Comparison of ENCODE assay signal across 7 mouse cellular contexts in genomic region chr1:90650781-90651437, GRCm38 (mm10). TPM values are rescaled to one million over a fixed set of nuclear protein-coding genes. Genes with fewer than 3 reads are reported as not detected.
DNase-seq lines count a peak whose midpoint lies in the region; ATAC-seq and TF ChIP-seq lines count a peak whose summit lies in the region.

No protein-coding gene starts in this region.

- no peak overlapping the region for H3K4me3 ChIP-seq in kidney, adult 2 months (ENCODE audit: insufficient read depth, low read depth, low read length)
- H3K4me3 ChIP-seq in limb, embryonic 10.5 days = no peak overlapping the region
- no peak overlapping the region for H3K4me3 ChIP-seq in midbrain, embryonic 13.5 days (replicated peaks)

- DNase-seq in adrenal gland, adult 8-10 months = peak; percentile 41
- peak; percentile 83 for DNase-seq in embryo, embryonic 9.5 days (ENCODE audit: extremely low spot score)
- peak; percentile 71 to 87 for DNase-seq in heart, adult 18-20 months
- DNase-seq in kidney, adult 2 months = peak; percentile 71
- peak; percentile 86 for DNase-seq in limb, embryonic 10.5 days (ENCODE audit: low spot score)
- peak; percentile 43 to 71 for DNase-seq in spleen, postnatal 4 days (ENCODE audit: low spot score in 2 of 2)

- H3K9me3 ChIP-seq in limb, embryonic 10.5 days (replicated peaks) = no peaks in the 10 kb centered on the region
- no peaks in the 10 kb centered on the region for H3K9me3 ChIP-seq in midbrain, embryonic 13.5 days

- no peak overlapping the region for H3K9ac ChIP-seq in midbrain, embryonic 13.5 days (replicated peaks)

- TF ChIP-seq CTCF in kidney, adult 2 months (conservative IDR thresholded peaks at IDR 0.05; ENCODE audit: insufficient read depth, insufficient read length, low read depth, low read length) = peak; percentile 78

- no peaks in the 10 kb centered on the region for H3K36me3 ChIP-seq in kidney, adult 2 months (ENCODE audit: control insufficient read depth, insufficient read depth, low read length)
- no peaks in the 10 kb centered on the region for H3K36me3 ChIP-seq in limb, embryonic 10.5 days
- no peaks in the 10 kb centered on the region for H3K36me3 ChIP-seq in midbrain, embryonic 13.5 days

- no peak overlapping the region for H3K4me2 ChIP-seq in midbrain, embryonic 13.5 days (replicated peaks)

- peak overlapping the region; percentile 3; the same call in 1 of the 2 replicates for H3K27ac ChIP-seq in kidney, adult 2 months (ENCODE audit: insufficient read depth, low read depth, low read length)
- peak overlapping the region; percentile 86 for H3K27ac ChIP-seq in limb, embryonic 10.5 days
- H3K27ac ChIP-seq in midbrain, embryonic 13.5 days = no peak overlapping the region

- TF ChIP-seq POLR2A in kidney, adult 2 months (IDR thresholded peaks at IDR 0.05; ENCODE audit: low read depth, low read length) = no peak

- no peaks in the 10 kb centered on the region for H3K4me1 ChIP-seq in kidney, adult 2 months (ENCODE audit: control insufficient read depth, insufficient read depth, low read length)
- H3K4me1 ChIP-seq in limb, embryonic 10.5 days = peaks cover 36% of the 10 kb centered on the region
- H3K4me1 ChIP-seq in midbrain, embryonic 13.5 days (replicated peaks) = peaks cover 7% of the 10 kb centered on the region; the same call in 1 of the 2 replicates

- H3K27me3 ChIP-seq in kidney, adult 2 months (replicated peaks; ENCODE audit: control insufficient read depth, insufficient read depth, low read length) = no peaks in the 10 kb centered on the region
- no peaks in the 10 kb centered on the region for H3K27me3 ChIP-seq in limb, embryonic 10.5 days (ENCODE audit: low read depth, poor library complexity, severe bottlenecking)
- no peaks in the 10 kb centered on the region for H3K27me3 ChIP-seq in midbrain, embryonic 13.5 days

- ATAC-seq in midbrain, embryonic 13.5 days = peak; percentile 76

- 3% methylated on average over 4 of the region's 4 CpGs for WGBS in kidney, adult 2 months
- 6% methylated on average over 4 of the region's 4 CpGs for WGBS in limb, embryonic 10.5 days
- 21% methylated on average over 4 of the region's 4 CpGs for WGBS in midbrain, embryonic 13.5 days

RNA-seq across cellular contexts. Expression of gene Cops8, which starts 48.1 kb away (rescaled TPM):
- total RNA-seq in adrenal gland, adult 8-10 months (2022) = 100 to 1,000 TPM in 1 of 4 experiments, 10 to 100 TPM in 3; 65.9 to 107 (median 91.5) TPM
- 10 to 100 TPM; 92.6 to 98.4 TPM for total RNA-seq in heart, adult 18-20 months (2021)
- polyA plus RNA-seq in kidney, adult 2 months (2012; rRNA removed) = 39.7 and 41.9 TPM in 2 replicates
- polyA plus RNA-seq in limb, embryonic 10.5 days (2016; fragmentation: Nextera tagmentation; extraction: Ambion mirVana) = 206 and 213 TPM in 2 replicates
- 180 and 185 TPM in 2 replicates for polyA plus RNA-seq in midbrain, embryonic 13.5 days (2015; fragmentation: Nextera tagmentation; extraction: Ambion mirVana)
